Mouse (Mus musculus) embryonic facial prominence, embryonic 11.5 days (tissue): Measurements from ENCODE around the gene Hoxb2. TPM values are rescaled to one million over a fixed set of nuclear protein-coding genes. Genes with fewer than 3 reads are reported as not detected.

ENCODE experiments used
- ATAC-seq: fragments of 200-750 bp; cut with Nextera tagmentation; replicated peaks from 2 replicates; pipeline ENCODE4 v1.8.0; 2017; ENCODE audit warnings: low read depth; ENCODE audit not compliant: insufficient number of reproducible peaks, low FRiP score, low TSS enrichment
- DNase-seq: peaks from one replicate; pipeline ENCODE4 v3.0.0-alpha.2; 2015; ENCODE audit warnings: low spot score
- H3K27ac ChIP-seq: fragments of 300-500 bp; sonication (generic); replicated peaks from 2 replicates; pipeline ENCODE4 v1.5.1; 2014; ENCODE audit warnings: mild to moderate bottlenecking, low read depth, low read length, control low read depth
- H3K27me3 ChIP-seq: fragments of 300-500 bp; sonication (generic); 2 replicates; pipeline ENCODE4 v1.6.1; 2014; ENCODE audit warnings: mild to moderate bottlenecking, low read length, moderate library complexity, mixed read lengths; ENCODE audit not compliant: control insufficient read depth, insufficient read depth
- H3K36me3 ChIP-seq: fragments of 300-500 bp; sonication (generic); replicated peaks from 2 replicates; pipeline ENCODE4 v1.6.1; 2014; ENCODE audit warnings: low read depth, mild to moderate bottlenecking, low read length, moderate library complexity, mixed read lengths; ENCODE audit not compliant: control insufficient read depth, insufficient read depth
- H3K4me1 ChIP-seq: fragments of 300-500 bp; sonication (generic); 2 replicates; pipeline ENCODE4 v1.6.1; 2014; ENCODE audit warnings: low read length, mixed read lengths; ENCODE audit not compliant: control insufficient read depth, insufficient read depth
- H3K4me2 ChIP-seq: fragments of 300-500 bp; sonication (generic); 2 replicates; pipeline ENCODE4 v1.6.1; 2014; ENCODE audit warnings: low read depth, mild to moderate bottlenecking, control low read depth, low read length, moderate library complexity
- H3K4me3 ChIP-seq: fragments of 300-500 bp; sonication (generic); 2 replicates; pipeline ENCODE4 v1.5.1; 2014; ENCODE audit warnings: low read depth, low read length, control low read depth
- H3K9ac ChIP-seq: fragments of 300-500 bp; sonication (generic); replicated peaks from 2 replicates; pipeline ENCODE4 v1.6.1; 2014; ENCODE audit warnings: mild to moderate bottlenecking, control low read depth, low read length
- H3K9me3 ChIP-seq: fragments of 300-500 bp; sonication (generic); replicated peaks from 2 replicates; pipeline ENCODE4 v1.6.1; 2016; ENCODE audit warnings: mild to moderate bottlenecking, low read length, inconsistent platforms, mixed read lengths; ENCODE audit not compliant: control insufficient read depth
- whole genome bisulfite sequencing: fragments of 180-500 bp; shearing (Covaris S2); extraction: QIAGEN DNeasy Blood & Tissue Kit; methylation state at CpG from one replicate; pipeline ENCODE4 v1.1.7; 2014; 5-methylcytosine and 5-hydroxymethylcytosine counted together
- polyA plus RNA-seq: library from polyadenylated mRNA; unstranded; fragments of >200 nt; fragmentation: Nextera tagmentation; extraction: Ambion mirVana; gene quantifications from 2 replicates; pipeline ENCODE4 v1.2.1, GENCODE M21; 2014

Hoxb2 gene
- polyA plus RNA-seq, 1 experiment from 2014 or later = 6.3 TPM

DNA sequence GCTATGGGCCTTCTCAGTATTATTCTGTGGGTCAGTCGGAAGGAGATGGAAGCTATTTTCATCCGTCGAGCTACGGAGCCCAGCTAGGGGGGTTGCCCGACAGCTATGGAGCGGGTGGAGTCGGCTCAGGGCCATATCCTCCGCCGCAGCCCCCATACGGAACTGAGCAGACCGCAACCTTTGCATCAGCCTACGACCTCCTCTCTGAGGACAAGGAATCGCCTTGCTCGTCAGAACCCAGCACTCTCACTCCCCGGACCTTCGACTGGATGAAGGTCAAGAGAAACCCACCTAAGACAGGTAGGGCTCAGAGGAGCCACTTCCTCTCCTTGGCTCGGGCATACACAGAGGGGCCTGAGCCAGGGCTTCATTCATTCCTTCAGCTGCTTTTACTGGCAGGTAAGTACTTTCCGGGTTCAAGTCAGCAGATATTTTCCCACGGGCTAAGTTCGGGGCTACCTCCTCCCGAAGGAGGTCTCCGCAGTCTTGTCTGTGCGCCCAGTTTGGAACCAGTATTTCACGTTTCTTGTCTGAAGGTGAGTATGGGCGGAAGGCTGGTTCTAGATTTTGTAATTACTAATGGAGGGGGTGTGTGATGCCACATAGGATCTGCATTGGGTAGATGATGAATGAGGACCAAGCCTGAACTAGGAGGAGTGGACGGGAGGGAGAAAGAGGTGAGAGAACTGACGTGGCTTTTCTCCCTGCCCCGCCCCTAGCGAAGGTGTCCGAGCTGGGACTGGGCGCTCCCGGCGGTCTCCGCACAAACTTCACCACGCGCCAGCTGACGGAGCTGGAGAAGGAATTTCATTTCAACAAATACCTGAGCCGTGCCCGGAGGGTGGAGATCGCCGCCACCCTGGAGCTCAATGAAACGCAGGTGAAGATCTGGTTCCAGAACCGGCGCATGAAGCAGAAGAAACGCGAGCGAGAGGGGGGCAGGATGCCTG lies 16.0 kb downstream of the Hoxb2 start:
- H3K4me2 ChIP-seq = no peak overlapping the region
- H3K9me3 ChIP-seq = no peaks in the 10 kb centered on the region
- H3K9ac ChIP-seq = no peak overlapping the region
- no peak for DNase-seq
- no peak overlapping the region for H3K27ac ChIP-seq
- peaks cover 85% of the 10 kb centered on the region for H3K27me3 ChIP-seq
- 1% methylated on average over 47 of the region's 47 CpGs for WGBS
- H3K4me1 ChIP-seq = no peaks in the 10 kb centered on the region
- H3K4me3 ChIP-seq = no peak overlapping the region
- no peak for ATAC-seq
- no peaks in the 10 kb centered on the region for H3K36me3 ChIP-seq

DNA sequence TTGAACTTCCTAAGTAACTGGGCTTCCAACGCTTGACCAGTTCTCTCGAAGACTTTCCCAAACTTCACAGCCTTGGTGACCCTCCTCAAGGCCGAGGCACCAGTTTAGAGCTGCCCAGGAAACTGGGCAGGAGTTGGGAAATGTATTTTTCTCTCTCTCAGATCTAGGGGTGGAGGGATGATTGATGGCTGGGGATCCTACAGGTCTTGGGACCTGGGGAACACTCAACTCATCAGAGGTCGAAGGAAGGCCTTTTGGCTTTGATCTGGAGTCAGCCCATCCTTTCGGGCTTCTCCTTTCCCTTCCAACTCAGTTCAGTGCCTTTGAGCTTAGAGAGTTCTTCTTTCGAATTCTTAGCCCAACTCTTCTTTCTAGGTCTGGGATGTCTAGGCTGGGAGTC lies 16.8 kb downstream of the Hoxb2 start:
- Histone ChIP-seq H3K9ac (no peak overlapping the region), H3K9me3 (no peaks in the 10 kb centered on the region), H3K27me3 (peaks cover 84% of the 10 kb centered on the region), H3K4me3 (no peak overlapping the region), H3K4me1 (no peaks in the 10 kb centered on the region), H3K36me3 (no peaks in the 10 kb centered on the region), H3K4me2 (no peak overlapping the region), H3K27ac (no peak overlapping the region)
- ATAC-seq = no peak
- 9% methylated on average over 6 of the region's 6 CpGs for WGBS
- no peak for DNase-seq

DNA sequence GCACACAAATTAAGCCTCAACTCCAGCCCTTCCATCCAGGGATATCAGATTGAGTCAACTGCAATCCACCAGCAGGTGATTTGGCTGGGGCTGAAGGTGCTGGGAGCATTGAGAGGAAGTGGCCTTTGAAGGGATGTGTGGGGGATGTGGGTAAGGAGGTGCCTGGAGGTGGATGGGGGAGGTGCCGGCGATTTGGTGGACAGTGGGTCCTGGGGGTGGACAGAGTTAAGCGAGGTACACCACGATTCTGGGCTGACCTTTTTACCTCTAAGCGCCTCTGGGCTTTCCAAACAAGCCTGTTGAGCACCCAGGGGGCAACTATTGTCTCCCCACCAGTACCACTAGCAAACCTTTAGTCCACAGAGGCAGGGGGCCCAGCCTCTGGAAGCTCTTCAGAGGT lies 18.4 kb downstream of the Hoxb2 start:
- H3K27me3 ChIP-seq = peaks cover 84% of the 10 kb centered on the region
- 1% methylated on average over 5 of the region's 5 CpGs for WGBS
- DNase-seq = no peak

DNA sequence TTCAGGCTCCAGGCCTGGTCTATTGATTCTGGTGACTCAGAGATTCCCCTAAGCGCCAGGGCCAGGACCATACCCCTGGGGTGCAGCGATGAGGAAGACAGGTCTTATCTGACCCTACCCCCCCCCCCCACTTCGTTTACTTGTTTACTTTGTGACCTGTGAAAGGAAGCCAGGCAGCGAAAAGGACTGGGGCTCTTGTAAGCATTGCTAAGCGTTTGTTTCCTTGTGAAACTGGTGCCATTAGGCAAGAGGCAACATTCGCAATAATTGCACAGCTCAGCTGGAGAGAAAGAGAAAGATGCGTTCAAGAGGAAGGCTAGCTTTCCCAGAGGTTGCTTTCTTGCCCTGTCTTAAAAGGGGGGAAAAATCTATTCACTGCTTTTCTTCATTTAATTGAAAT lies 18.8 kb downstream of the Hoxb2 start:
- H3K4me1 ChIP-seq = no peaks in the 10 kb centered on the region
- no peak overlapping the region for H3K27ac ChIP-seq
- no peak overlapping the region for H3K9ac ChIP-seq
- no peaks in the 10 kb centered on the region for H3K36me3 ChIP-seq
- DNase-seq (no peak), ATAC-seq (no peak)
- no peaks in the 10 kb centered on the region for H3K9me3 ChIP-seq
- WGBS = 8% methylated on average over 7 of the region's 7 CpGs
- no peak overlapping the region for H3K4me2 ChIP-seq
- H3K27me3 ChIP-seq = peaks cover 84% of the 10 kb centered on the region
- H3K4me3 ChIP-seq = no peak overlapping the region

More for the DNA sequence above, 18.4 kb downstream of the Hoxb2 start:
- Histone ChIP-seq H3K4me2 (no peak overlapping the region), H3K4me3 (no peak overlapping the region), H3K36me3 (no peaks in the 10 kb centered on the region), H3K27ac (no peak overlapping the region), H3K4me1 (no peaks in the 10 kb centered on the region), H3K9ac (no peak overlapping the region), H3K9me3 (no peaks in the 10 kb centered on the region)
- ATAC-seq = no peak

DNA sequence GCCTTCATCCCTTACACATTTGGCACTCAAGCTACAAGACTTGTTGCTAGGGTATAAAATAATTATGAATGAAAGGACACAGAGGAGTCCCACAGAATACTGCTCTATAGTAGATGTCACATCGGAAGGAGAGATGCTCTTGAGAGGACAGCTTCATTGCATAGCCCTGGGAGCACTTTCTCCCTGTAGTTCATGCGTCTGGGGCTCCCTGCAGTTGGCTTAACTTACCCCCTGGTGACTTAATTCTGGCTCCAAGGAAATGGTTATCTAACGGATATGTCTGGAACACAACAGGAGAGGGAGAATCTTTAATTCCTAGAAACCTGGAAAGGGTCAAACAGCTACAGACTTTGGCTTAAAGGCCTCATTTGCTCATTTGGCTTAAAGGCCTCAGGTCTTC lies 21.4 kb downstream of the Hoxb2 start:
- H3K9me3 ChIP-seq = no peaks in the 10 kb centered on the region
- no peak overlapping the region for H3K4me2 ChIP-seq
- H3K36me3 ChIP-seq = no peaks in the 10 kb centered on the region
- no peak for ATAC-seq
- no peak overlapping the region for H3K9ac ChIP-seq
- 7% methylated on average over 3 of the region's 3 CpGs for WGBS
- H3K27me3 ChIP-seq = peaks cover 80% of the 10 kb centered on the region
- H3K4me3 ChIP-seq = no peak overlapping the region
- DNase-seq = no peak
- H3K27ac ChIP-seq = no peak overlapping the region
- H3K4me1 ChIP-seq = no peaks in the 10 kb centered on the region

DNA sequence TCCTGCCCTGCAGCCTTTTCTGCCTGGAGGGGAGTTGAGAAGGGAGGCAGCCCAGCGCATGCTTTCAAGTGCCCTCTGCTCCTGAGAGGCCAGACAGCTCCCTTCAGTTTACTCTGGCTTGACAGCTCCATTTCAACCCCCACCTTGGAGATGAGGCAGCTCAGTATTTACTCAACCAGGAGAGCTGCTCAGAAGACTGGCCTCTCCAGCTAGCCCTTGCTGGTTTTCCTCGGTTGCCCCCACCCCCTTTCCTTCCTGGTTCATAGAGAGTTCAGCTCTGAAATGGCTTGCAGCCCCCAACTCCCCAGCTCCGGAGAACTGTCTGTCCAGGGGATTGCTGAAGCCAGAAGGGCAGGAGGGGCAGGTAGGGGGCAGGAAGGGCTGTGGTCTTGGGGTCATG lies 22.2 kb downstream of the Hoxb2 start:
- Histone ChIP-seq H3K9ac (no peak overlapping the region), H3K9me3 (no peaks in the 10 kb centered on the region), H3K4me2 (no peak overlapping the region), H3K36me3 (no peaks in the 10 kb centered on the region), H3K27me3 (peaks cover 74% of the 10 kb centered on the region), H3K4me1 (no peaks in the 10 kb centered on the region), H3K27ac (no peak overlapping the region), H3K4me3 (no peak overlapping the region)
- ATAC-seq (no peak), DNase-seq (no peak)
- WGBS = 10% methylated on average over 3 of the region's 3 CpGs

DNA sequence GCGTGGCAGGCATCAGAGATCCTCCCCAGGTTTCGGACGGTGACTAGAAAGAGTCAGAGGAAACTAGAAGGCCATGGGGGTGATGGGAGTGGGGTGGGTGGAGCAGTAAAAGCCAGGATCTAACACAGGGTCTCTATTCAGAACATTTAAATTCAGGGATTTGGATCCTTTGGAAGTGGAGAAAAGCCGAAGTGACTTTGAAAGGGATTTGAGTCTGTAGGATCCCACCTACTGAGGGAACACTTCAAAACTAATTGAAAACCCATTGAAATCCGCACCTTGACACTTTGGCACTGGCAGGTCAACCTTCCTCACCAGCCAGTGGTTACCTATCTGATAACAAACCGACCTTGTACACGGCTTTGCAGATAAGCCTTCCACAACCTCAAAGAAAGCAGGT lies 24.5 kb downstream of the Hoxb2 start:
- ATAC-seq (no peak), DNase-seq (no peak)
- Histone ChIP-seq H3K4me2 (no peak overlapping the region), H3K4me3 (no peak overlapping the region), H3K36me3 (no peaks in the 10 kb centered on the region), H3K9ac (no peak overlapping the region), H3K27ac (no peak overlapping the region), H3K9me3 (no peaks in the 10 kb centered on the region), H3K27me3 (peaks cover 54% of the 10 kb centered on the region), H3K4me1 (no peaks in the 10 kb centered on the region)
- WGBS = 7% methylated on average over 7 of the region's 7 CpGs

DNA sequence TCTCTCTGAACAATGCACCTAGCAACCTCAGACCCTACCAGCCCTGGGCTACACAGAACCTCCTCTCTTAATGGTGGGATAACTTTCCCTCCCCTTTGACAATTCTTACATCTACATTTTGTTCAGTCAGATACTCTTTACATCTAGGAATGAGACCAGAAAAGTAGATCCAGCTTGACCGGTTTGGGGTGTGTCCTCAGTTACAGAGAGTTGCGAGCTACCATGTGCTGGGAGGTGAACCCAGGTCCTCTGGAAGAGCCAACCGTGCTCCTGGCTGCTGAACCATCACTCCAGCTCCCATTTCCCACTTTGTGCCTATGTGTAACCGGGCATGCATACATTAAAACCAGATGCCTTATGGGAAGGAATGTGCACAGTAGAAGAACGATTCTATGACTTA lies 33.1 kb downstream of the Hoxb2 start:
- Histone ChIP-seq H3K27ac (no peak overlapping the region), H3K27me3 (no peaks in the 10 kb centered on the region), H3K9me3 (no peaks in the 10 kb centered on the region), H3K4me1 (no peaks in the 10 kb centered on the region), H3K9ac (no peak overlapping the region), H3K4me2 (no peak overlapping the region), H3K4me3 (no peak overlapping the region), H3K36me3 (no peaks in the 10 kb centered on the region; the same call in 1 of the 2 replicates)
- DNase-seq (no peak), ATAC-seq (no peak)
- WGBS = 67% methylated on average over 5 of the region's 5 CpGs
